Mouse (Mus musculus): ENCODE data around the gene Ssbp1.

Ssbp1 gene

GRCm38 (mm10) chr6:40454436-40455041, 16.6 kb upstream of the Ssbp1 start:
- DNase-seq (ENCODE audit: low read depth, low spot score), result no peak

GRCm38 (mm10) chr6:40465710-40466109, 5.4 kb upstream of the Ssbp1 start:
- no peak for DNase-seq (ENCODE audit: low read depth, low spot score)

- DNase-seq (ENCODE audit: low read depth, low spot score), result no peak
Observed at GRCm38 (mm10) chr6:40471720-40472010, 513 bp downstream of the Ssbp1 start.

DNA sequence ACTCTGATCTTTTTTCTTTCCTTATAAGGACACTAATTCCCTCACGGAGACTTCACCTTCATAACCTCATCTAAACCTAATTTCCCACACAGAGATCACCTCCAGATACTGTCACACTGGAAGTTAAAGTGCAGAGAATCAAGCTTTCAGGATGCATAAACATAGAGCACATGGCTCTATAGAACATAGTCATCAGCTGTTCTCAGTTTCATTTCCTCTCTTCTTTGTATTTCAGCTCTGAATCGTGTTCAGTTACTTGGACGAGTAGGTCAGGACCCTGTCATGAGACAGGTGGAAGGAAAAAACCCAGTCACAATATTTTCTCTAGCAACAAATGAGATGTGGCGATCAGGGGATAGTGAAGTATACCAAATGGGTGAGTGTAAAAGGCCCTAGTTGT, 5.0 kb downstream of the Ssbp1 start:
- no peak for DNase-seq (ENCODE audit: low read depth, low spot score)

DNA sequence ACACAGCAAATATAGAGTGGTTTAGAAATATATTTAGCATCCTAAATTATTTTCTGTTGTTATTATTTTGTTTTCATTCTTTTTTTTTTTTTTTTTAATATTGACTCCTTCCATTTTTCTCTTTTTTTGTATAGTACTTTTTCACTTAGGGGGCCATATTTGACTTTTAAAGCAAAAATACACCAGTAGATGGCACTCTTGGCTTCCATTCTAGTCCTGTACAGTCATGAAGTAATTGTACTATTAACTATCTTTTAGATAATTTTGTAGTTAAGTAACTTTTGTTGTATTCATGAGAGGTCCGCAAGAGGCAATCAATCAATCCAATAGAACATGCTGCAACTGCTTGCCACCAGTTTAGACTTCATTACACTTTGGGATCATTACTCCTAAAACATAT, 8.6 kb downstream of the Ssbp1 start:
- DNase-seq (ENCODE audit: low read depth, low spot score), result peak; percentile 8

- DNase-seq (ENCODE audit: low read depth, low spot score), result no peak
Observed at GRCm38 (mm10) chr6:40482318-40482717, 11.2 kb downstream of the Ssbp1 start.

- DNase-seq (ENCODE audit: low read depth, low spot score), result no peak
Observed at GRCm38 (mm10) chr6:40490933-40491332, 19.8 kb downstream of the Ssbp1 start, which contains the start of gene Tas2r137. Gene Tas2r137 (plus strand): TSS chr6:40491233.

GRCm38 (mm10) chr6:40493229-40493628, 22.1 kb downstream of the Ssbp1 start, which contains the start of gene Tas2r108:
Gene Tas2r108 (plus strand): TSS chr6:40493529.
- no peak for DNase-seq (ENCODE audit: low read depth, low spot score)

DNA sequence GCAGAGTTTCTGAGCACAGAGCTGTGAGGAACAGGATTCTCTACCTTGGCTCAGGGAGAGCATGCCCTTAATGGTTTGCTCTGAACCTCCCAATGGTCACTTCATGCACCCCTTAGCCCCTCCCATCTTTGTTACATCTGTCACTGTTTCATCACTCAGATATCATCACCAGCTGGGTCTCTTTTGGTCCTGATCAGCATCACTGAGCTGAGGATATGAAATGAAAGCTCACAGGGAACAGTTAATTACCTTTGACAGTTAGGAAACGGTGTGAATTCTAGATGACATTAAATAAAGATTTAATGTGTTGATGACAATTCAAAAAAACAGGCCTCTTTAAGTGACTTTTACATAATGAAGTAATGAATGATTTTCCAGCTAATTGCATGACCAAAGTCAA, 48.3 kb downstream of the Ssbp1 start, which contains the start of gene Prss37:
Prss37 (minus strand) TSS at position 101 of the 400 bp plus-strand sequence.
- DNase-seq (ENCODE audit: low read depth, low spot score), result no peak
